Mouse (Mus musculus) hindbrain, embryonic 11.5 days (tissue): ENCODE results near the gene Agmat. TPM values are rescaled to one million over a fixed set of nuclear protein-coding genes. Genes with fewer than 3 reads are reported as not detected.

ENCODE experiments used
- ATAC-seq: fragments of 200-750 bp; cut with Nextera tagmentation; 2 replicates; pipeline ENCODE4 v1.8.0; 2017; ENCODE audit warnings: mild to moderate bottlenecking, moderate TSS enrichment, moderate library complexity; ENCODE audit not compliant: low FRiP score
- DNase-seq: peaks from one replicate; pipeline ENCODE4 v3.0.0-alpha.2; 2015; ENCODE audit warnings: low spot score
- H3K27ac ChIP-seq: fragments of 300-500 bp; sonication (generic); 2 replicates; pipeline ENCODE4 v1.5.1; 2014; ENCODE audit warnings: mild to moderate bottlenecking, low read depth, low read length
- H3K27me3 ChIP-seq: fragments of 300-500 bp; sonication (generic); 2 replicates; pipeline ENCODE4 v1.6.1; 2014; ENCODE audit warnings: mild to moderate bottlenecking, low read length, moderate library complexity, mixed read lengths; ENCODE audit not compliant: control insufficient read depth, insufficient read depth
- H3K36me3 ChIP-seq: fragments of 300-500 bp; sonication (generic); 2 replicates; pipeline ENCODE4 v1.6.1; 2014; ENCODE audit warnings: mild to moderate bottlenecking, low read length, moderate library complexity, mixed read lengths; ENCODE audit not compliant: control insufficient read depth, insufficient read depth
- H3K4me1 ChIP-seq: fragments of 300-500 bp; sonication (generic); replicated peaks from 2 replicates; pipeline ENCODE4 v1.6.1; 2014; ENCODE audit warnings: low read length, mixed read lengths; ENCODE audit not compliant: control insufficient read depth, insufficient read depth
- H3K4me2 ChIP-seq: fragments of 300-500 bp; sonication (generic); replicated peaks from 2 replicates; pipeline ENCODE4 v1.6.1; 2014; ENCODE audit warnings: mild to moderate bottlenecking, low read depth, low read length
- H3K4me3 ChIP-seq: fragments of 300-500 bp; sonication (generic); 2 replicates; pipeline ENCODE4 v1.5.1; 2014; ENCODE audit warnings: low read depth, low read length
- H3K9ac ChIP-seq: fragments of 300-500 bp; sonication (generic); 2 replicates; pipeline ENCODE4 v1.6.1; 2014; ENCODE audit warnings: low read depth, low read length
- H3K9me3 ChIP-seq: fragments of 300-500 bp; sonication (generic); 2 replicates; pipeline ENCODE4 v1.6.1; 2016; ENCODE audit warnings: low read length; ENCODE audit not compliant: control insufficient read depth
- WGBS: fragments of 180-500 bp; shearing (Covaris S2); extraction: QIAGEN DNeasy Blood & Tissue Kit; methylation state at CpG from one replicate; pipeline ENCODE4 v1.1.7; 2014; 5-methylcytosine and 5-hydroxymethylcytosine counted together
- polyA plus RNA-seq: library from polyadenylated mRNA; unstranded; fragments of >200 nt; fragmentation: Nextera tagmentation; extraction: Ambion mirVana; gene quantifications from 2 replicates; pipeline ENCODE4 v1.2.1, GENCODE M21; 2014

Gene Agmat
- polyA plus RNA-seq, 1 experiment from 2014 or later = not detected

- H3K36me3 ChIP-seq = peaks cover 7% of the 10 kb centered on the region
- no peak overlapping the region for H3K4me3 ChIP-seq
- no peak overlapping the region for H3K4me2 ChIP-seq
- H3K9ac ChIP-seq = no peak overlapping the region
- no peaks in the 10 kb centered on the region for H3K4me1 ChIP-seq
- no peak for DNase-seq
- no peak overlapping the region for H3K27ac ChIP-seq
- ATAC-seq = no peak
- H3K27me3 ChIP-seq = no peaks in the 10 kb centered on the region
- no peaks in the 10 kb centered on the region for H3K9me3 ChIP-seq
- WGBS = 85% methylated on average over 4 of the region's 4 CpGs
Measured at GRCm38 (mm10) chr4:141804105-141804504, 57.6 kb downstream of the Agmat start.

GRCm38 (mm10) chr4:141805886-141806285, 59.4 kb downstream of the Agmat start:
- DNase-seq = no peak
- Histone ChIP-seq H3K36me3 (peaks cover 11% of the 10 kb centered on the region), H3K9ac (no peak overlapping the region), H3K27me3 (no peaks in the 10 kb centered on the region), H3K4me3 (no peak overlapping the region), H3K4me2 (no peak overlapping the region), H3K9me3 (no peaks in the 10 kb centered on the region), H3K4me1 (no peaks in the 10 kb centered on the region), H3K27ac (no peak overlapping the region)
- no peak for ATAC-seq
- WGBS = 96% methylated on average over 8 of the region's 8 CpGs

Other genes with a start within 250 kb of the Agmat start
- 17.6 and 22.0 TPM in 2 replicates for gene Spen, start 208.1 kb upstream of the Agmat start, polyA plus RNA-seq
- 29.1 and 31.1 TPM in 2 replicates for gene Fblim1, start 140.6 kb upstream of the Agmat start, polyA plus RNA-seq
- gene Tmem82, start 128.0 kb upstream of the Agmat start, polyA plus RNA-seq = 0.33 and 0.52 TPM in 2 replicates
- not detected in 2 replicates for gene Slc25a34, start 122.9 kb upstream of the Agmat start, polyA plus RNA-seq
- gene Plekhm2, start 81.8 kb upstream of the Agmat start, polyA plus RNA-seq = 2.5 and 3.0 TPM in 2 replicates
- 1.9 and 2.0 TPM in 2 replicates for gene Rsc1a1, start 61.1 kb upstream of the Agmat start, polyA plus RNA-seq
- gene Ddi2, start 23.3 kb upstream of the Agmat start, polyA plus RNA-seq = 15.0 and 18.9 TPM in 2 replicates
- gene Dnajc16, start 44.3 kb downstream of the Agmat start, polyA plus RNA-seq = 4.9 and 5.4 TPM in 2 replicates
- 17.3 and 17.6 TPM in 2 replicates for gene Casp9, start 46.9 kb downstream of the Agmat start, polyA plus RNA-seq
- not detected in 2 replicates for gene Cela2a, start 79.5 kb downstream of the Agmat start, polyA plus RNA-seq
- not detected in 2 replicates for gene Ctrc, start 99.7 kb downstream of the Agmat start, polyA plus RNA-seq
- gene Efhd2, start 128.2 kb downstream of the Agmat start, polyA plus RNA-seq = 25.0 and 26.1 TPM in 2 replicates